Comparison of ENCODE assay signal across 18 mouse cellular contexts in genomic region chr2:168503735-168504134, GRCm38 (mm10).
"Had no signal": no experiment of that assay in that cellular context is flagged by ENCODE, and none has a peak within 500 bp of the region (broad histone marks: within the 10 kb centered on the region; RNA-seq: fewer than 3 reads in every experiment).

No protein-coding gene starts in this region.

- H3K4me1 ChIP-seq: liver, embryonic 15.5 days; midbrain, embryonic 10.5 days had no signal

- H3K9me3 ChIP-seq: kidney, embryonic 15.5 days; limb, embryonic 12.5 days; liver, embryonic 15.5 days; midbrain, embryonic 10.5 days had no signal

- H3K27ac ChIP-seq: kidney, embryonic 15.5 days; left cerebral cortex, adult 2 months; limb, embryonic 12.5 days; liver, embryonic 15.5 days; midbrain, embryonic 10.5 days had no signal

- H3K4me2 ChIP-seq: kidney, embryonic 15.5 days; limb, embryonic 12.5 days; liver, embryonic 11.5 days; liver, embryonic 15.5 days had no signal

- H3K9ac ChIP-seq: kidney, embryonic 15.5 days; limb, embryonic 12.5 days; liver, embryonic 15.5 days had no signal

- ATAC-seq: intestine, embryonic 16.5 days; lung, postnatal 0 days had no signal

- H3K27me3 ChIP-seq: kidney, embryonic 15.5 days; liver, embryonic 15.5 days had no signal

- H3K36me3 ChIP-seq: kidney, embryonic 15.5 days; limb, embryonic 12.5 days; liver, embryonic 15.5 days; midbrain, embryonic 10.5 days had no signal

- H3K4me3 ChIP-seq: kidney, embryonic 15.5 days; left cerebral cortex, adult 2 months; limb, embryonic 12.5 days; liver, embryonic 15.5 days; midbrain, embryonic 10.5 days had no signal

- DNase-seq: kidney, adult 2 months; kidney, postnatal 14 days; lung, adult 2 months; lung, postnatal 4 days; midbrain, embryonic 14.5 days; right cerebral cortex, adult 18-20 months; right cerebral cortex, postnatal 4 days; spleen, adult 18-20 months; thymus, adult 18-20 months; thymus, postnatal 14 days had no signal
